Mouse (Mus musculus) subcutaneous adipose tissue, adult 2 months (tissue): ENCODE data around the gene Fkbp9. TPM values are rescaled to one million over a fixed set of nuclear protein-coding genes. Genes with fewer than 3 reads are reported as not detected.

ENCODE experiments used
- polyA plus RNA-seq: library from polyadenylated mRNA; depleted of rRNA; stranded (reverse); fragments of >200 nt; gene quantifications from 2 replicates; pipeline ENCODE4 v1.2.3, GENCODE M21; 2012; ENCODE audit warnings: low replicate concordance; rRNA removed

Fkbp9 gene
- 118 and 119 TPM in 2 replicates for polyA plus RNA-seq

GRCm38 (mm10) chr6:56831697-56832406 is at the start of gene Fkbp9:
Gene Fkbp9, plus strand, starts transcription at chr6:56832059.

GRCm38 (mm10) chr6:56797311-56798151 is 34.3 kb upstream of the Fkbp9 start, which contains the start of gene Kbtbd2:
Gene Kbtbd2, minus strand, starts transcription at chr6:56797813.

GRCm38 (mm10) chr6:56923726-56924707 is 92.2 kb downstream of the Fkbp9 start, which contains the start of the genes Nt5c3 and Vmn1r4:
Gene Nt5c3, minus strand, starts transcription at chr6:56923932.
Gene Vmn1r4, plus strand, starts transcription at chr6:56924015.

Other genes starting within 250 kb of the Fkbp9 start
- 2.9 and 5.3 TPM in 2 replicates for gene Lsm5, start 127.3 kb upstream of the Fkbp9 start, polyA plus RNA-seq
- gene Avl9, start 117.2 kb upstream of the Fkbp9 start, polyA plus RNA-seq: 5.1 and 8.4 TPM in 2 replicates
- 8.9 and 11.6 TPM in 2 replicates for gene Kbtbd2, start 34.2 kb upstream of the Fkbp9 start, polyA plus RNA-seq
- gene Nt5c3, start 91.9 kb downstream of the Fkbp9 start, polyA plus RNA-seq: 5.2 and 8.8 TPM in 2 replicates
- 0.13 TPM in 1 of 2 replicates, not detected in the other for gene Vmn1r4, start 92.0 kb downstream of the Fkbp9 start, polyA plus RNA-seq
- gene Vmn1r5, start 138.2 kb downstream of the Fkbp9 start, polyA plus RNA-seq: not detected in 2 replicates
- gene Vmn1r6, start 165.2 kb downstream of the Fkbp9 start, polyA plus RNA-seq: not detected in 2 replicates
- not detected in 2 replicates for gene Vmn1r7, start 193.3 kb downstream of the Fkbp9 start, polyA plus RNA-seq
- gene Vmn1r8, start 200.2 kb downstream of the Fkbp9 start, polyA plus RNA-seq: not detected in 2 replicates
- not detected in 2 replicates for gene Vmn1r9, start 234.7 kb downstream of the Fkbp9 start, polyA plus RNA-seq